Mouse (Mus musculus): Measurements from ENCODE around the gene Prr7. TPM values are rescaled to one million over a fixed set of nuclear protein-coding genes. Genes with fewer than 3 reads are reported as not detected.

Gene Prr7
- total RNA-seq, 2 experiments from 2014 or later = 96.9 to 97.3 TPM

DNA sequence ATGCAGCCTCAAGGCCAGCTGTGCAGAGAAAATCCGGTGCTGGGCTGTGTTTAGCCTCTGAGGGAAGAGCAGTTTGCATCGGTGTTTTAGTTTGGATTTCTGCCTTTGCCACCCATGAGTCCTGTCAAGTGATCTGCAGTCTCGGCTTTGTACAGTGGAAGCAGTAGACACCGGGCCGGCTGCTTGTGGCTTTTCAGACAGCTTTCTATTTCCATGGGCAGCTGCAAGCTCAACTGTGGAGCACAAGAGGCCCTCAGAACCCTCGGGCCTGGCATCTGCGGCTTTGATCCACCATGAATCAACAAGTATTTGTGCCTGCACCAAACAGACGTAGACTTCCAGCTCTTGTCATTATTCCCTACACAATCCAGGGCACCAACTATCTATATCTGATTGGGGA, 38.3 kb downstream of the Prr7 start:
- no peak for DNase-seq (ENCODE audit: extremely low spot score in 1 of 2, low spot score in 1 of 2)

DNA sequence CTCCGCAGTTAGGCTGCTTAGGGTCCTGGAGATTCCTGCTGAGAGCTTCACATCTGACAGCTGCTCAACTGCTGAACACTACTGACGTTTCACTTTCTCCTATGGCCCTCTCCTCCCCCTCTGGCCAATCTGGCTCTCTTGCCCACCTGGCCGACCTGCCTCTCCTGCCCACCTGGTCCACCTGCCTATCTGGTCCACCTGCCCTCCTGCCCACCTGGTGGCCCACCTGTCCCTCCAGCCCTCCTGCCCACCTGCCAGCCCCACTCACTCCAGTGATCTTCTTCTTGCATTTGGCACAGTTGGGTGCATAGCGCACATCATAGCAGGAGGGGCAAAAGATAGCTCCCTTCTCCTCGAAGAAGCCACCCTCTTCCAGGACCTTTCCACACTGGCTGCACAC, 40.3 kb downstream of the Prr7 start:
- no peak for DNase-seq (ENCODE audit: extremely low spot score in 1 of 2, low spot score in 1 of 2)

DNA sequence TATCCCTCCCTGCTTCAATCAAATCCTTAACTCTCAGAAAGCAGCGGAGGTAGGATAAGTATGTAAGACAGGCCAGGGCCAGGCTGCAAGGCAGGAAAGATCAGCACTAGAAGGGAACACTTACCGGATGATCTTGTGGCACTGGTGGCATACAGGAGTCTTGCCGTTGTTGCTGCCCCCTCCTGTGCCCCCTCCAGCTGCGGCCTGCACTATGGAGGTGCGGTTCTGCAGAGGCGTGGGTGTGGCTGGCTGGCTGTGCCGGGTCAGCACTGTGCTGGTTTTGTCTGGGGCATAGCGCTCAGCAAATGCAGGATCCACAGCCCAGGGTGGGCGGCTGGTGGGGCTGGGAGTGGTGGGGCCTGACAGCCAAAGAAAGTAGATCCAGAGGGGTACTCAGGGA, 41.7 kb downstream of the Prr7 start:
- DNase-seq (ENCODE audit: extremely low spot score in 1 of 2, low spot score in 1 of 2) = no peak

- DNase-seq (ENCODE audit: extremely low spot score in 1 of 2, low spot score in 1 of 2) = no peak
These were observed 42.6 kb downstream of the Prr7 start for GRCm38 (mm10) chr13:55506697-55507096.

DNA sequence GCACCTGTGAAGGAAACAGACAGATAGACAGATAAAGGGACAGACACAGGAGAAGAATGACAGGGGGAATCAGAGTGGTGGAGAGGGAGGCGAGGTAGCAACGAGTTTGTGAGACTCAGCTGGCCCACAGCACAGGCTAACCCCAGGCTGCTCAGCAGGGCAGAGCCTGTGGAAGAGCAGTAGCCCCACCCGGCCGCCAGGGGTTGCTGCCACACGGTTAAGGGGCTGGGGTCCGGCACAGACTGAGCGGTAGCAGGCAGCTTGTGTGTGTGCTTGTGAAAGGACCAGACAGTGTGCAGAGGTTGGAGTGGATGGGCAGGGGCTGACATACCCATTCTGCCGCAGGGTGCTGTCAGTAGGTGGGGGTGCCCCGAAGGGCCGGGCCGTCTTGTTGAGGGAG, 43.8 kb downstream of the Prr7 start:
- no peak for DNase-seq (ENCODE audit: extremely low spot score in 1 of 2, low spot score in 1 of 2)

- no peak for DNase-seq (ENCODE audit: extremely low spot score in 1 of 2, low spot score in 1 of 2)
These were observed 44.5 kb downstream of the Prr7 start for GRCm38 (mm10) chr13:55508531-55508930.

- DNase-seq (ENCODE audit: extremely low spot score in 1 of 2, low spot score in 1 of 2) = no peak
These were observed 46.2 kb downstream of the Prr7 start for GRCm38 (mm10) chr13:55510332-55510667.

GRCm38 (mm10) chr13:55510668-55511491, 46.8 kb downstream of the Prr7 start:
- DNase-seq (ENCODE audit: extremely low spot score in 1 of 2, low spot score in 1 of 2) = no peak

GRCm38 (mm10) chr13:55511492-55511861, 47.4 kb downstream of the Prr7 start:
- no peak for DNase-seq (ENCODE audit: extremely low spot score in 1 of 2, low spot score in 1 of 2)

- DNase-seq (ENCODE audit: extremely low spot score in 1 of 2, low spot score in 1 of 2) = no peak
These were observed 48.4 kb downstream of the Prr7 start for GRCm38 (mm10) chr13:55512379-55513031.

- peak; percentile 82 to 86 for DNase-seq (ENCODE audit: extremely low spot score in 1 of 2, low spot score in 1 of 2)
These were observed 49.2 kb downstream of the Prr7 start, which contains the start of gene Pdlim7 for GRCm38 (mm10) chr13:55513111-55513748. Pdlim7 (minus strand) TSS chr13:55513676.

DNA sequence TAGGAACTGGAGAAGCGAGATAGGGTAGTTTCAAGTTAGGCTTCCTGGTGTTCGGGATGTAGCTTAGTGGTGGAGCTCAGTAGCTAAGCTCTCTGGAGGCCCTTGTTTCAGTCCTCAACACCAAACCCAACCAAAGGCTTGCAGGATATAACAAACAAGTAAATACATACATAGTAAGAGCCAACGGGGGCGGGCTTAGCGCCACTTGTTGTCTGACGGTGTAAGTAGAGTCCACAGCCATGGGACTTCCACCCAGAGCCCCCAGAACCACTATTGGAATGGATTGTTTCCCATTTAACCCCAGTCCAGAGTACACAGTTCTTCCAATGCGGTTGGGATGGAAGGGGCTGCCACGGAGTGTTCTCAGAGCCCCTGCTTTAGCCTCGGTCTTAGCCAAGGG, 49.8 kb downstream of the Prr7 start:
- DNase-seq (ENCODE audit: extremely low spot score in 1 of 2, low spot score in 1 of 2) = no peak

DNA sequence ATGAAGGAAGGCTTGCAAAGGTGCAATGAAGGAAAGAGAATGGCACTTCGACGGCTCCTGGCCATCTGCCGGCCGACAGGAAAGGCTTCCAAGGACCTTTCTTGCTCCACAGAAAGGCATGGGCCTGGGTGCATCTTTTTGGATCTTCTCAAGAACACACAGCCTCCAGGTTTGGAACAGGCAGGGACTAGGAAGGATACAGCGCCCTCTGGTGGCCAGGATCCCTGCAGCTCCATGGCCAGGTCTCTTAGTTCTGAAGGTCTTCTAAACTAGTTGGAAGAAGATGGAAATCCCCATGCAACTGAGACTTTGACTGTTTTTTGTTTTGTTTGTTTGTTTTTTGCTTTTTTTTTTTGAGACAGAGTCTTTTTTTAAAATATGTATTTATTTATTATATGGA, 52.9 kb downstream of the Prr7 start:
- DNase-seq (ENCODE audit: extremely low spot score in 1 of 2, low spot score in 1 of 2) = peak; percentile 88 to 98

GRCm38 (mm10) chr13:55519606-55520005, 55.5 kb downstream of the Prr7 start:
- DNase-seq (ENCODE audit: extremely low spot score in 1 of 2, low spot score in 1 of 2) = no peak

DNA sequence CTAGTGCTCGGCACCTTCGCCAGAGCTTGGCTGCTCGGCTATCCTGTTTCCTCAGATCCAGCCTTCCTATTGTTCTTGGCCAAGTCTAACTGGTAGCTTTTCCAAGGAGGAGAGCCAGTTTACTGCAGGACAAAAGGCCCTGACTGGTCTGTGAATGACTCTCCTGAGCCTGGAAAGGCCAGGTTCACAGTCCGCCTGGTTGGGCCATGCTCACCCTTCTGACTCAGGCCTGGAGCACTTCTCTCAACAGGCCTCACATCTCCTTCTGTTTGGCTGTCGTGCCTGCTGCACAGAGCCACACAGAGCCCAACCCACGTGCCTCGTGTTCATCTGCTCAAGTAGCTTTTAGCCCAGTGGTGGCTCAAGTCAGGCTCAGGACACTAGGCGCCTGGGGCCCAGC, 58.7 kb downstream of the Prr7 start:
- no peak for DNase-seq (ENCODE audit: extremely low spot score in 1 of 2, low spot score in 1 of 2)

Small RNA genes within 50 kb of the gene (microRNA-seq; reads per million reads assigned to microRNA genes)
- gene Mir6943 = 4.0 to 5.0 reads per million in 2 experiments
- 108 to 173 reads per million in 2 experiments for gene Mir6944
- 4.2 to 9.2 reads per million in 2 experiments for gene Mir6945

Other genes with a start within 250 kb of the Prr7 start
- gene Prelid1, start 143.8 kb upstream of the Prr7 start, total RNA-seq (2021) = 100 to 1,000 TPM; 139 to 165 TPM
- 10 to 100 TPM; 74.0 to 83.3 TPM for gene Rab24, start 142.3 kb upstream of the Prr7 start, total RNA-seq (2021)
- 1 to 10 TPM; 1.2 to 2.4 TPM for gene Mxd3, start 134.4 kb upstream of the Prr7 start, total RNA-seq (2021)
- gene Lman2, start 101.5 kb upstream of the Prr7 start, total RNA-seq (2021) = 10 to 100 TPM; 58.4 to 61.0 TPM
- gene Rgs14, start 94.5 kb upstream of the Prr7 start, total RNA-seq (2021) = 10 to 100 TPM; 94.5 to 98.2 TPM
- not detected for gene Slc34a1, start 66.1 kb upstream of the Prr7 start, total RNA-seq (2021)
- gene Pfn3, start 49.0 kb upstream of the Prr7 start, total RNA-seq (2021) = not detected
- under 1 TPM; 0.35 to 0.47 TPM for gene F12, start 37.5 kb upstream of the Prr7 start, total RNA-seq (2021)
- gene Grk6, start 19.2 kb upstream of the Prr7 start, total RNA-seq (2021) = 10 to 100 TPM; 66.7 to 74.7 TPM
- 100 to 1,000 TPM; 356 to 398 TPM for gene Dbn1, start 23.8 kb downstream of the Prr7 start, total RNA-seq (2021)
- 10 to 100 TPM; 86.6 to 97.7 TPM for gene Pdlim7, start 49.4 kb downstream of the Prr7 start, total RNA-seq (2021)
- 1 to 10 TPM; 9.6 to 9.7 TPM for gene Dok3, start 65.0 kb downstream of the Prr7 start, total RNA-seq (2021)
- 10 to 100 TPM; 50.7 to 57.2 TPM for gene Ddx41, start 72.4 kb downstream of the Prr7 start, total RNA-seq (2021)
- gene Fam193b, start 106.9 kb downstream of the Prr7 start, total RNA-seq (2021) = 10 to 100 TPM; 66.4 to 87.5 TPM
- 100 to 1,000 TPM; 132 to 143 TPM for gene Tmed9, start 109.5 kb downstream of the Prr7 start, total RNA-seq (2021)
- gene B4galt7, start 135.6 kb downstream of the Prr7 start, total RNA-seq (2021) = 10 to 100 TPM; 26.0 to 26.7 TPM
- gene Caml, start 158.7 kb downstream of the Prr7 start, total RNA-seq (2021) = 10 to 100 TPM; 47.9 to 49.0 TPM
- gene Ddx46, start 170.8 kb downstream of the Prr7 start, total RNA-seq (2021) = 10 to 100 TPM; 41.6 to 55.5 TPM
- gene B230219D22Rik, start 228.9 kb downstream of the Prr7 start, total RNA-seq (2021) = 10 to 100 TPM; 79.8 to 81.6 TPM

Data from layer of hippocampus, postnatal 25 days (tissue).